Mouse (Mus musculus) lung, postnatal 0 days (tissue): ENCODE data around the gene Gatad2a. TPM values are rescaled to one million over a fixed set of nuclear protein-coding genes. Genes with fewer than 3 reads are reported as not detected.
A peak's percentile ranks its signal among the peaks of the same experiment; 100 is the strongest.

Experiments used
- ATAC-seq: fragments of 200-750 bp; cut with Nextera tagmentation; 2 replicates; pipeline ENCODE4 v1.8.0; 2017; ENCODE audit warnings: moderate library complexity
- DNase-seq: peaks from one replicate; pipeline ENCODE4 v3.0.0-alpha.2; 2016; ENCODE audit warnings: low spot score
- H3K27ac ChIP-seq: fragments of 300-500 bp; sonication (generic); 2 replicates; pipeline ENCODE4 v1.5.1; 2014; ENCODE audit warnings: antibody characterized with exemption, mild to moderate bottlenecking, low read length, mixed read lengths
- H3K27me3 ChIP-seq: fragments of 300-500 bp; sonication (generic); replicated peaks from 2 replicates; pipeline ENCODE4 v1.6.1; 2014; ENCODE audit warnings: low read length, mixed read lengths; ENCODE audit not compliant: insufficient read depth
- H3K36me3 ChIP-seq: fragments of 300-500 bp; sonication (generic); 2 replicates; pipeline ENCODE4 v1.6.1; 2014; ENCODE audit warnings: low read length, mixed read lengths; ENCODE audit not compliant: insufficient read depth
- H3K4me1 ChIP-seq: fragments of 300-500 bp; sonication (generic); 2 replicates; pipeline ENCODE4 v1.6.1; 2014; ENCODE audit warnings: antibody characterized with exemption, low read depth, low read length, mixed read lengths; ENCODE audit not compliant: insufficient read depth
- H3K4me2 ChIP-seq: fragments of 300-500 bp; sonication (generic); replicated peaks from 2 replicates; pipeline ENCODE4 v1.6.1; 2014; ENCODE audit warnings: low read depth, mild to moderate bottlenecking, low read length, moderate library complexity, mixed read lengths
- H3K4me3 ChIP-seq: fragments of 300-500 bp; sonication (generic); 2 replicates; pipeline ENCODE4 v1.5.1; 2014; ENCODE audit warnings: low read depth, low read length
- H3K9ac ChIP-seq: fragments of 300-500 bp; sonication (generic); replicated peaks from 2 replicates; pipeline ENCODE4 v1.6.1; 2014; ENCODE audit warnings: low read depth, mild to moderate bottlenecking
- H3K9me3 ChIP-seq: fragments of 300-500 bp; sonication (generic); 2 replicates; pipeline ENCODE4 v1.6.1; 2016; ENCODE audit warnings: low read length, mixed read lengths
- CTCF ChIP-seq: IDR thresholded peaks from 2 replicates; pipeline ENCODE4 v1.5.1; 2016; ENCODE audit warnings: antibody characterized with exemption, mild to moderate bottlenecking
- EP300 ChIP-seq: IDR thresholded peaks from 2 replicates; pipeline ENCODE4 v1.6.1; 2016; ENCODE audit warnings: antibody characterized with exemption, mild to moderate bottlenecking, control low read depth
- WGBS: fragments of 180-500 bp; shearing (Covaris S2); extraction: QIAGEN DNeasy Blood & Tissue Kit; methylation state at CpG from one replicate; pipeline ENCODE4 v1.1.7; 2014; 5-methylcytosine and 5-hydroxymethylcytosine counted together
- polyA plus RNA-seq: library from polyadenylated mRNA; unstranded; fragments of >200 nt; fragmentation: Nextera tagmentation; extraction: Ambion mirVana; gene quantifications from 2 replicates; pipeline ENCODE4 v1.2.1, GENCODE M21; 2015

Gatad2a gene
- polyA plus RNA-seq, 1 experiment from 2014 or later: 40.9 TPM

DNA sequence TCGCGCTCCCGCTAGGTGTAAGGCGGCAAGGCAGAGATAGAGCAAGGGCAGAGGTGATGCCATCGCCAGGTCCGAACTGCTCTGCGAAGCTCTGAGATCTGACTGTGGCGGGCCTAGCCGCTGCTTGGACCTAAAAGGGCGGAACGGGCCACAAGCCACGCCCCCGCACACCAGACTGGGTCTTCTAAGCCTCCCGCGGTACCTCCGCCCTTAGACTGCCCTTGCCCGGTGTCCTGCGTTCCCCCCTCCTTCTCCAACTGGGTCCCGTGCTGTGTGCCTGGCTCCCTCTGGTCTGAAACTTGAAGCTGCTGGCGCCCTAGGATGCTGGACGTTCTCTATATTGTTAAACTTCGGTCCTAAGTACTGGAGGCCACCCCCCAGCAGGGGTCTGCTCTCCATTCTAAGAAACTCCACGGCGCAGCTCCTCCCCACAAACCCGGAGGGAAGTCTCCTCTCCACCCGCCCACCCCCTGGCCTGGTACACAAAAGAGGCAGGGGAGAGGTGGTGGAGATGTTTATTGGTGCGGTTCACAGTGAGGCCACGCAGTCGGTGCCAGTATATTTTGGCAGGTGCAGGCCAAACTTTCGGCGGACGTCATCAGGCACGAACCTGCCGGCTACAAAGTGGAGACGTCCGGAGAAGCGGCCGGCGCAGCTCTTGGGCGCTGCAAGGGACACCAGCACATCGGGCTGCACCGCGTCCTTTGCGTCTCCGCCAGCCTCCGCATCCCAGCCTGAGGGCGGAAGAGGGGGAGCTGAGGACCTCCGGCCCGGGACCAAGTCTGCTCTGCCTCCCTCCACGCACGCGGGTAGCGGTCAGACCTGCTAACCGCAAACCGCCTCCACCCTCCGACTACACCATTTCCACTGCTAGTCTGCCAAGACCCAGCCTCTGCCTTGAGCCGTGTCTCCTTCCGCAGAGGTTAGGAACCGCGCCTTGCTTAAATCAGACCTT lies 108.6 kb downstream of the Gatad2a start, which contains the start of gene Cilp2:
Cilp2 (minus strand) TSS at position 399 of the 955 bp plus-strand sequence.
- Histone ChIP-seq H3K9me3 (no peaks in the 10 kb centered on the region), H3K4me2 (peak within 1 kb of the TSS; percentile 49), H3K4me1 (peaks cover 7% of the 10 kb centered on the region; the same call in 1 of the 2 replicates), H3K36me3 (no peaks in the 10 kb centered on the region), H3K9ac (no peak within 1 kb of the TSS), H3K4me3 (peak within 1 kb of the TSS; percentile 8), H3K27ac (no peak within 1 kb of the TSS), H3K27me3 (peaks cover 73% of the 10 kb centered on the region)
- DNase-seq: peak; percentile 35
- 2% methylated on average over 57 of the region's 60 CpGs for WGBS
- peak; percentile 34 for ATAC-seq
- TF ChIP-seq CTCF: no peak
- no peak for TF ChIP-seq EP300

GRCm38 (mm10) chr8:69884141-69884540 lies 112.0 kb downstream of the Gatad2a start:
- Histone ChIP-seq H3K27me3 (peaks cover 96% of the 10 kb centered on the region), H3K9me3 (no peaks in the 10 kb centered on the region), H3K9ac (no peak overlapping the region), H3K36me3 (no peaks in the 10 kb centered on the region), H3K27ac (no peak overlapping the region), H3K4me3 (no peak overlapping the region), H3K4me1 (peaks cover 14% of the 10 kb centered on the region; the same call in 1 of the 2 replicates), H3K4me2 (no peak overlapping the region)
- TF ChIP-seq EP300: no peak
- no peak for TF ChIP-seq CTCF
- DNase-seq: no peak
- no peak for ATAC-seq
- 63% methylated on average over 13 of the region's 13 CpGs for WGBS

- no peak overlapping the region for H3K4me3 ChIP-seq
Observed at GRCm38 (mm10) chr8:69882833-69883600, 113.2 kb downstream of the Gatad2a start.

GRCm38 (mm10) chr8:69882021-69882756 lies 114.0 kb downstream of the Gatad2a start:
- Histone ChIP-seq H3K9ac (no peak overlapping the region), H3K4me1 (peaks cover 6% of the 10 kb centered on the region; the same call in 1 of the 2 replicates), H3K36me3 (no peaks in the 10 kb centered on the region), H3K27ac (no peak overlapping the region), H3K9me3 (no peaks in the 10 kb centered on the region), H3K4me3 (peak overlapping the region; percentile 35), H3K27me3 (peaks cover 76% of the 10 kb centered on the region), H3K4me2 (peak overlapping the region; percentile 54)
- DNase-seq (peak; percentile 46), ATAC-seq (peak; percentile 65)
- WGBS: 10% methylated on average over 74 of the region's 103 CpGs
- TF ChIP-seq EP300 (no peak), CTCF (no peak)

More at GRCm38 (mm10) chr8:69882833-69883600, 113.2 kb downstream of the Gatad2a start:
- Histone ChIP-seq H3K27ac (no peak overlapping the region), H3K4me1 (peaks cover 6% of the 10 kb centered on the region; the same call in 1 of the 2 replicates), H3K27me3 (peaks cover 84% of the 10 kb centered on the region), H3K36me3 (no peaks in the 10 kb centered on the region), H3K9me3 (no peaks in the 10 kb centered on the region), H3K4me2 (peak overlapping the region; percentile 54; the same call in 1 of the 2 replicates), H3K9ac (no peak overlapping the region)
- TF ChIP-seq EP300 (no peak), CTCF (no peak)
- DNase-seq (no peak), ATAC-seq (no peak)
- 18% methylated on average over 48 of the region's 52 CpGs for WGBS

GRCm38 (mm10) chr8:69881261-69881865 lies 114.8 kb downstream of the Gatad2a start:
- Histone ChIP-seq H3K4me3 (peak overlapping the region; percentile 35; the same call in 1 of the 2 replicates), H3K27ac (no peak overlapping the region), H3K4me1 (peaks cover 6% of the 10 kb centered on the region; the same call in 1 of the 2 replicates), H3K27me3 (peaks cover 68% of the 10 kb centered on the region), H3K9ac (no peak overlapping the region), H3K36me3 (no peaks in the 10 kb centered on the region), H3K9me3 (no peaks in the 10 kb centered on the region), H3K4me2 (peak overlapping the region; percentile 54)
- WGBS: 19% methylated on average over 79 of the region's 79 CpGs
- DNase-seq: no peak
- no peak for TF ChIP-seq EP300
- TF ChIP-seq CTCF: no peak
- ATAC-seq: no peak; the same call in 1 of the 2 replicates
